8 mouse cellular contexts compared by ENCODE assay signal in genomic region chr12:31499314-31500131, GRCm38 (mm10). TPM values are rescaled to one million over a fixed set of nuclear protein-coding genes. Genes with fewer than 3 reads are reported as not detected.
A peak's percentile ranks its signal among the peaks of the same experiment; 100 is the strongest.
DNase-seq lines count a peak whose midpoint lies in the region; ATAC-seq lines count a peak whose summit lies in the region.

Cbll1 (minus strand) TSS chr12:31499616.

- H3K9me3 ChIP-seq in hindbrain, embryonic 11.5 days (ENCODE audit: control insufficient read depth, low read length): no peaks in the 10 kb centered on the region

- peak; percentile 96 for DNase-seq in MN1 (ENCODE audit: low spot score)
- peak; percentile 96 for DNase-seq in cerebellum, adult 9-10 months
- DNase-seq in frontal cortex, adult 2 months (ENCODE audit: extremely low spot score in 1 of 2, low spot score in 1 of 2): peak; percentile 88 to 96
- DNase-seq in hindbrain, embryonic 11.5 days (ENCODE audit: low spot score): peak; percentile 96
- peak; percentile 96 for DNase-seq in layer of hippocampus, postnatal 10 days (ENCODE audit: low spot score in 2 of 2)
- DNase-seq in lung, postnatal 10 days: peak; percentile 96
- peak; percentile 93 for DNase-seq in ovary, postnatal 36 days (ENCODE audit: low spot score)
- DNase-seq in thymus, postnatal 25 days: peak; percentile 97

- no peaks in the 10 kb centered on the region for H3K27me3 ChIP-seq in hindbrain, embryonic 11.5 days (ENCODE audit: control insufficient read depth, insufficient read depth, low read length)

- peak; percentile 98 for ATAC-seq in hindbrain, embryonic 11.5 days (ENCODE audit: low FRiP score)

- H3K27ac ChIP-seq in hindbrain, embryonic 11.5 days (ENCODE audit: low read depth, low read length): peak within 1 kb of the TSS; percentile 75

- peak within 1 kb of the TSS; percentile 75 for H3K4me3 ChIP-seq in hindbrain, embryonic 11.5 days (ENCODE audit: low read depth, low read length)

- no peaks in the 10 kb centered on the region for H3K4me1 ChIP-seq in hindbrain, embryonic 11.5 days (replicated peaks; ENCODE audit: control insufficient read depth, insufficient read depth, low read length)

- peak within 1 kb of the TSS; percentile 89 for H3K9ac ChIP-seq in hindbrain, embryonic 11.5 days (ENCODE audit: low read depth, low read length)

- under 1% methylated on average over 66 of the region's 68 CpGs for whole genome bisulfite sequencing in hindbrain, embryonic 11.5 days

- no peaks in the 10 kb centered on the region for H3K36me3 ChIP-seq in hindbrain, embryonic 11.5 days (ENCODE audit: control insufficient read depth, insufficient read depth, low read length)

- H3K4me2 ChIP-seq in hindbrain, embryonic 11.5 days (replicated peaks; ENCODE audit: low read depth, low read length): peak within 1 kb of the TSS; percentile 90

RNA-seq across cellular contexts. Expression of gene Cbll1, which starts in this region (rescaled TPM):
- 11.0 and 11.5 TPM in 2 replicates for polyA plus RNA-seq in frontal cortex, adult 2 months (2012; rRNA removed)
- 23.4 and 25.3 TPM in 2 replicates for polyA plus RNA-seq in hindbrain, embryonic 11.5 days (2014; fragmentation: Nextera tagmentation; extraction: Ambion mirVana)
- total RNA-seq in layer of hippocampus, postnatal 10 days (2021): 10 to 100 TPM; 21.1 to 25.1 TPM

Comparison
In these comparisons a context has a peak if more than half of its experiments do, and no peak if none do; other contexts are left out.
1. Peak in every context shown above with its lines: DNase-seq, ATAC-seq, H3K4me3 ChIP-seq and H3K27ac ChIP-seq.